Mouse (Mus musculus) urinary bladder, adult 18-20 months (tissue): ENCODE measurements around the gene Ric3.

Experiments
- DNase-seq, 2 experiments: peaks; one replicate each; pipeline ENCODE4 v3.0.0; 2022; ENCODE audit warnings: low spot score in 2 of 2, mixed read lengths in 2 of 2

The Ric3 gene

DNA sequence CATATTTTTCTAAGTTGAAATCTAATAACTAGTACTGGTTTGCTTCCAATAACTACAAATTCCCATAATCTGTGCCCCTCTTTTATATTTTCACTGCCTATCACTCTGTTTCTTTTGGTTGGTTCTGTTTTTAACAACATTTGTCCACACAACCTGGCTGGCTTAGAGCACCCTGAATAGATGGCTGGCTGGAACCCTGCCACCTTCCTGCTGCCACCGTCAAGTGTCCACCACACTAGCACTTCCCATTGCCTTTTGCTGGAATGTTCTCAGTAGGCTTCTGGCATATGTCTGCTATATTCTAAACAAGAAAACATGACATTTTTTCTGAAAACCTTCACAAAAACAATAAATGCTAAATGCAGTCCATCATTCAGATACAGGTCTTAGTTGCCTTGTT lies 32.3 kb downstream of the Ric3 start:
- DNase-seq: no peak

GRCm38 (mm10) chr7:109045876-109046275 lies 37.3 kb downstream of the Ric3 start:
- no peak for DNase-seq

GRCm38 (mm10) chr7:109039445-109039844 lies 43.7 kb downstream of the Ric3 start:
- DNase-seq: no peak

DNA sequence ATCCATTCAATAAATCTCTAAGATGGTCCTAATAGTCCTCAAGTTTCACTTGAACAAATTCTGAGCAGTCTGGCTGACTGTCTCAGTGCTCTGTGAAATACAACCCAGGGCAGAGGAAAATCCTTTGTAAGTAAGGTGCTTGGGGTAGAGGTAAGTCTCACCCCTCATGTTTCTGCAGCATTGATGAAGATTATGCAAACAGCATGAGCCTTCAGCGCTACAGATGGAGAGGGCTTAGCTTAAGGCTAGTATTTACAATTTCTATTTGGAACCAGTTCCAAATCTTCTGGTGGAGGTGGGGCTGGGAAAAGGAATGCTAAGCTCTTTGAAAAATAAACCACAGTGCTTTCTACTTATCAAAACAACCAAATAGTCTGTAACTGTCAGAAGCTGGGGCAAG lies 44.1 kb downstream of the Ric3 start:
- no peak for DNase-seq

GRCm38 (mm10) chr7:109038121-109038735 lies 44.9 kb downstream of the Ric3 start:
- no peak for DNase-seq

DNA sequence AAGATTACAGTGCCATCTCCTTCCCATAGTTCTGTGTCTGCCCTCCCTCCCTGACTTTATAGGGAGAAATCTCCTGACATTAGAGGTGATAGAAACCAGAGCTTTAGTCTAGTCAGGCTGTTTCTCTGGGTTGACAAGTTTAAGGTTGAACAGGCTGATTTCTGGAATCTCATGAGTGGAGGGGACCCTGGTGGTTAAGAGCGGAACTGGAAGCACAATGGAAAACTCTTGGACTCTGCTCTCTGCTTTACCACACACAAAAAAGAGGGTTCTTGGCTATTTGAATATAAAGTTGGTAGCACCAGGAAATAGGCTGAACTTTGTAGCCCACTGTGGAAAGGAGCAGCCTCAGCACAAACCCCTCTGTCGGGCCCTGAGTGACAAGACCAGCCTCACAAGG lies 51.1 kb downstream of the Ric3 start:
- DNase-seq: no peak

- DNase-seq: no peak
Observed at GRCm38 (mm10) chr7:109031331-109031730, 51.8 kb downstream of the Ric3 start.

DNA sequence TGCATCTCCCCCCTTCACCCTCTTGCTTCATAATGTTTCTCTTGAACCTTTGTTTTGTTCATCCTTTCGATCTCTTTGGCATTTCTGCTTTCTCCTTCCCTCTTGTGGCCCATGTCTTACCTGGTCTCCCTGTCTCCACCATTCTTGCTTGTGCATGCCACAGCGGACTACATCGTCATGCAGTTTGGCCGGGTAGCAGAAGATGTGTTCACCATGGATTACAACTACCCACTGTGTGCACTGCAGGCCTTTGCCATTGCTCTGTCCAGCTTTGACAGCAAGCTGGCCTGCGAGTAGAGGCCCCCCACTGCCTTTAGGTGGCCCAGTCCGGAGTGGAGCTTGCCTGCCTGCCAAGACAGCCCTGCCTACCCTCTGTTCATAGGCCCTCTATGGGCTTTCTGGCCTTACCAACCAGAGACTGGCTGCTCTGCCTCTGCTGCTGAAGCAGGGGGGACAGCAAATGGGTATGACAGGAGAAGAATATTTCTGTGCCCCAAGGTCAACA lies 53.1 kb downstream of the Ric3 start:
- DNase-seq: no peak

DNA sequence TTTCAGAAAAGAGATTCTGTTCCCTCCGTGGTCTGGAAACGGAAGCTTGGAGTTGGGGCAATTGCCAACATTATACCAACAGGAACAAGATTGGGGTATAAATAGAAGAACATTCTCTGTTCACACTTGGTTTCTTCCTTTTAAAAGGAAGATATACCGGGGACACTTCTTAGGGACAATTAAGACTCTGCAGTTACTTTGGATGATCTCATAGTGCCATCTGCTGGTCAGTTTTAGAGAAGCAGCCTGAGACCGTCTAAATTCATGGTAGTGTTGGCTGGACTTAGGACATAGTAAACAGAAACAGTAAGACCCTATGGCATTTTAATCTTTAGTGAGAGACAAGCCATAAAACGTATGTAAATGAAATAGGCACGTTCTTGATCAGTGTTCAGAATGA lies 54.9 kb downstream of the Ric3 start:
- no peak for DNase-seq

GRCm38 (mm10) chr7:109027721-109028120 lies 55.4 kb downstream of the Ric3 start:
- DNase-seq: no peak

- DNase-seq: no peak
Observed at GRCm38 (mm10) chr7:109026976-109027375, 56.2 kb downstream of the Ric3 start.

DNA sequence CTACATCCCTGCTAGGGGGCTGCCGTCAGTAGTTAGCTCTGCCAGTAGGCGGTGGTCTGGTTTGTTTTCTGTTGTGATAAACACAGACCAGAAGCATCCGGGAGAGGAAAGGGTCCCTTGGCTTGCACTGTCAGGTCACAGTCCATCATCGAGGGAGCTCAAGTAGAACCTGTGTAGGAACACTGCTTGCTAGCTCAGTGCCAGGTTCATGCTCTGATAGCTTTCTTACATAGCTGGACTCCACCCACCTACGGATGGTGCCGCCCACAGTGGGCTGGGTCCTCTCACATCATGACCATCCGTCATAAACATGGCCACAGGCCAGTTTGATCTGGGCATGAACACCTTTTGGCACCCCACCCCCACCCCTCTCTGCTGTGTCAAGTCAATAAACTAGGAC lies 57.4 kb downstream of the Ric3 start:
- DNase-seq: no peak

DNA sequence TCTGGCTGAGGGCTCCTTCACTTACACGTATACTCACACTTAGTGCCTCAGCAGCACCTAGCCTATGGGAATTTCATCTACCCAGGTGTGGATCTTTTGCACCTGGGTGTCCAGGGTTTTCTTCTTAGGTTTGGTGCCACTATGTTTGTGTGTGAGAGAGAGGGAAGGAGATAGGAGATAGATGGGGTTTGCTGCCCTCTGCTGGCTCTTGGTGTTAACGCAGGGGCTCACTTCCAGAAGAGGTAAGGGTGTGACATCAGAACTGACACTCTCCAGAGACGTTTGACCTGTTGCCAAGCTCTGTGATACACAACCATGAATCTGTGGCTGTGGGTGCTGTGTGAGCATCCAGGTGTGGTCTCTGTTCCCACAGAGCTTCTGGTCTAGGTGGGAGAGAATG lies 61.7 kb downstream of the Ric3 start:
- peak in 1 of 2 experiments; percentile 46 for DNase-seq

DNA sequence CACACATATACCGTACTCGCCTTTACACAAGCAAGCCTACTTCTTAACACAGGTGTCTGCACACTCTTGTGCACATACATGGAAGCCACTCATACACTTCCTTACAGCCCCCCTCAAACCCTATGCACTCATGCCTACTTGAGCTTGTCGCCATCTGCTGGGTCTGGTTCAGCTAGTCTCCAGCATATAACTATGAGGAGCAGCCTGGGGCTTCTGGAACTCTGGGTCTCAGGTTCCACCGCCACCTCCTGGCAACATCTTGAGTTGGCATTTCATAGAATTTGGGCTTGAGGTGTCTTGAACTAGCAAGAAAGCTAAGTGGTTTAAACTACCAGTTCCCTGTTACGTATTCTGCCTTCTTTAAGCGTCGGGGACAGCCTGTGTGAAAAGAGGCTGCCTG lies 63.9 kb downstream of the Ric3 start:
- DNase-seq: no peak

DNA sequence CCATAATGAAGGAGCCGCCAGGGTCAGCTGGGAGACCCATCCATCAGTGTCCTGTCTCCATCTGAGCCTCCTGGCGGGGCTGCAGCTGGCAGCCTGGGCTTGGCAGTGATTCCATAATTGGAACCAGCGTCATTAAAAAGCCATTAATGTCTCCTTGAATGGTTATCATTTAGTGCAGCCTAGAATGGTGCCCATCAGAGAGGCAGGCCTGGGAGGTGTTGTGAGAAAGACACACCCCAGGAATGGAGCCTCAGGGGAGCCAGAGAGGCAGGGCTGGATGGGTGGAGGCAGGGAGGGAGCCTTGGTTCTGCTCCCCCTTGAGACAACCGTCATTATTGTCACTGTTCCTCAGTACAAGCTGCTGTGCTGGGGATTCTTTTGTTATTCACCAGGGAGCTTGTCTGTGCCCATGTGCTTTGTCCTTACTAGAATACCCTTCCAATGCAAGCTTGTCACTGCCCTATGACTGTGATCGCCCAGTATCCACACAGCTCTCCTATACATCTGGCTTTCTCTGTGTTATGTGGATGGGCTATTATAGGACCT lies 66.7 kb downstream of the Ric3 start:
- no peak for DNase-seq

GRCm38 (mm10) chr7:109014851-109015250 lies 68.3 kb downstream of the Ric3 start:
- no peak for DNase-seq

DNA sequence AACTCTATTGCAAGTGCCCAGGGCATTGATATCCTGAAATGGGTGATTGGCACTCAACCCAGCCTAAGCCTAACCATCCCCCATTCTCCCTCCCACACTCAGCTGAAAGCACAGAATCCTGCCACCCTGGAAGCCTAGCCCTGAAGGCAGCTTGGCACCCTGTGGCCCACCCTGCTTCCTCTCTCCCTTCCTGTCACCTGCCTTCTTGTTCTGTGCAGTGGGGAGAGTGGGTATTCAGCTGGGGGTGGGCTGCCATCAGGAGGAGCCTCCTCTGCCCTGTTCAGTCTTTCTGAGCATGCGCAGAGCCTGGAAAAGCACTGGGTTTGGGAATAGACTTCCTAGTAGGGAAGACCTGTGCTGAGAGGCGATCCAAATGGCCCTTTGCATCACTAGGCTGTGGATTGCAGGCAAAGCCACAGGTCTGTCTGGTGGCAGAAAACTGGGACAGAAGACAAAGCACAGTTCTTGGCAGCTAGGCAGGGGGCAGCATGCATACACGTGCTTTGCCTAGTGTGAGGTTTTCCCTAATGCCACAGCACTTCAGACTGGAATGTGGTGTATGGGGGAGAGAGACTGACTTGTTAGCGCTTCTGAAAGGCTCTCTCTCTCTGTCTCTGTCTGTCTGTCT lies 70.0 kb downstream of the Ric3 start:
- DNase-seq: no peak

- DNase-seq: no peak
Observed at GRCm38 (mm10) chr7:109012575-109012974, 70.6 kb downstream of the Ric3 start.

GRCm38 (mm10) chr7:109011596-109012180 lies 71.4 kb downstream of the Ric3 start:
- no peak for DNase-seq

GRCm38 (mm10) chr7:109010720-109011595 lies 72.2 kb downstream of the Ric3 start:
- no peak for DNase-seq

GRCm38 (mm10) chr7:109009260-109009659 lies 73.9 kb downstream of the Ric3 start:
- DNase-seq: no peak

- DNase-seq: no peak
Observed at GRCm38 (mm10) chr7:109003653-109004052, 79.5 kb downstream of the Ric3 start.
